Mouse (Mus musculus) liver (tissue): ENCODE results near the gene Cadm3.

Source experiments
- DNase-seq: peaks from one replicate; pipeline ENCODE4 v3.0.0-alpha.2; 2020; ENCODE audit warnings: mixed read lengths

Cadm3 gene

GRCm38 (mm10) chr1:173367356-173368046, at the start of gene Cadm3:
TSS of gene Cadm3 (minus strand) at chr1:173367695.
- no peak for DNase-seq

GRCm38 (mm10) chr1:173414631-173415030, 47.1 kb upstream of the Cadm3 start:
- no peak for DNase-seq

- no peak for DNase-seq
Observed at GRCm38 (mm10) chr1:173411863-173412262, 44.4 kb upstream of the Cadm3 start.

- no peak for DNase-seq
Observed at GRCm38 (mm10) chr1:173409066-173409465, 41.6 kb upstream of the Cadm3 start.

- DNase-seq = no peak
Observed at GRCm38 (mm10) chr1:173404696-173405309, 37.3 kb upstream of the Cadm3 start.

- DNase-seq = peak; percentile 74
Observed at GRCm38 (mm10) chr1:173398323-173398970, 31.0 kb upstream of the Cadm3 start.

GRCm38 (mm10) chr1:173391754-173392153, 24.3 kb upstream of the Cadm3 start:
- DNase-seq = no peak

GRCm38 (mm10) chr1:173389901-173390401, 22.5 kb upstream of the Cadm3 start:
- no peak for DNase-seq

GRCm38 (mm10) chr1:173389431-173389830, 21.9 kb upstream of the Cadm3 start:
- DNase-seq = no peak

GRCm38 (mm10) chr1:173381436-173381835, 13.9 kb upstream of the Cadm3 start:
- DNase-seq = no peak

- peak; percentile 59 for DNase-seq
Observed at GRCm38 (mm10) chr1:173377380-173378112, 10.1 kb upstream of the Cadm3 start.

- DNase-seq = no peak
Observed at GRCm38 (mm10) chr1:173374020-173374419, 6.5 kb upstream of the Cadm3 start.

GRCm38 (mm10) chr1:173371586-173371985, 4.1 kb upstream of the Cadm3 start:
- DNase-seq = no peak

GRCm38 (mm10) chr1:173370456-173370855, 3.0 kb upstream of the Cadm3 start:
- no peak for DNase-seq

- no peak for DNase-seq
Observed at GRCm38 (mm10) chr1:173369611-173370010, 2.1 kb upstream of the Cadm3 start.

GRCm38 (mm10) chr1:173366701-173367355, 667 bp downstream of the Cadm3 start:
- no peak for DNase-seq

GRCm38 (mm10) chr1:173365970-173366409, 1.5 kb downstream of the Cadm3 start:
- peak; percentile 50 for DNase-seq

GRCm38 (mm10) chr1:173364125-173364800, 3.2 kb downstream of the Cadm3 start:
- DNase-seq = no peak

- DNase-seq = no peak
Observed at GRCm38 (mm10) chr1:173363436-173363835, 4.1 kb downstream of the Cadm3 start.

- DNase-seq = peak; percentile 62
Observed at GRCm38 (mm10) chr1:173361651-173362050, 5.8 kb downstream of the Cadm3 start.

GRCm38 (mm10) chr1:173359590-173360290, 7.8 kb downstream of the Cadm3 start:
- no peak for DNase-seq
